Mouse (Mus musculus) spleen, postnatal 0 days (tissue): ENCODE data around the gene Dtx4. TPM values are rescaled to one million over a fixed set of nuclear protein-coding genes. Genes with fewer than 3 reads are reported as not detected.

ENCODE experiments used
- polyA plus RNA-seq: library from polyadenylated mRNA; unstranded; fragments of >200 nt; fragmentation: Nextera tagmentation; extraction: Ambion mirVana; gene quantifications from 2 replicates; pipeline ENCODE4 v1.2.1, GENCODE M21; 2015

Dtx4 gene
- polyA plus RNA-seq: 2.1 and 2.4 TPM in 2 replicates

DNA sequence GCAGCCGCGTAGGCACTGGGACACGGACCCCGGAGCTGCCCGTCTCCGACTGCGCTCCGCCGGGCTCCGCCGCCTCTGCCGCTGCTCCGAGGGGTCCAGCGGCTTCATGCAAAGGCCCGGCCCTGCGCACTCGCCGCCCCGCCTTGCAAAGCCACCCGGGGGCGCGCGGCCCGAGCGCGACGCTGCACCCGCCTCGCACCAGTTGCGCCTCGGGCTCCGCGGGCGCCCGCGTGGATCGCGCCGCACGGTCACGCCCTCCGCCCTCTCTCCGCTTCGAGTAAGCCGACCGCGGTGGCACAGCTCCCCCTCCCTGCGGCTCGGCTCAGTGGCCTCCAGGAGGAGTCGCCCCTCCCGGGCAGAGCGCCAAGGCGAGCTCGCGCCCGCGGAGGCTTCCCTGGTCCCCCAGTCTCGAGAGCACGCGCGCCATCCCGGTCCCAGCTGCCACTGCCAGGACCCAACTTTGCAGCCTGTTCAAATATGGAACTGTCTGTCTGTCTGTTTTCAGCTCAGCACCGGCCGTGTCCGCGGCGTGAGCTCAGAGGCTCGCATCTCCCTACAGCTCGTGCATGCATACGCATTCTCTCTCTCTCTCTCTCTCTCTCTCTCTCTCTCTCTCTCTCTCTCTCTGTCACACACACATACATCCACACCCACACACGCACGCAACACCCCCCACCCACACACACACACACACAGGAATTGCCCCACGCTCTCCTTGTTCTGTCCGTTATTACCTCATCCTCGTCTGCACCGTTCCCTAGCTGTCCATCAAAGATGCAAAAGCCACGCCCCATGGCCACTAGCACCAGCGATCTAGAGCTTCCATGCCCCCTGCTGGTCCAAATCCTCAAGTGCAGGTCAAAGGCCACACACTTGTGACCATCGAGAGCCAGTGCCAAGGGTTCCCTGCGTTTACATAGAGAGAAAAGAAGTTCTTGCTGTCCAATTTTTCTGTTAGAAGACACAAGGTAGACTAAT, at the start of gene Dtx4:
Dtx4 (minus strand) TSS at position 85 of the 978 bp plus-strand sequence.

DNA sequence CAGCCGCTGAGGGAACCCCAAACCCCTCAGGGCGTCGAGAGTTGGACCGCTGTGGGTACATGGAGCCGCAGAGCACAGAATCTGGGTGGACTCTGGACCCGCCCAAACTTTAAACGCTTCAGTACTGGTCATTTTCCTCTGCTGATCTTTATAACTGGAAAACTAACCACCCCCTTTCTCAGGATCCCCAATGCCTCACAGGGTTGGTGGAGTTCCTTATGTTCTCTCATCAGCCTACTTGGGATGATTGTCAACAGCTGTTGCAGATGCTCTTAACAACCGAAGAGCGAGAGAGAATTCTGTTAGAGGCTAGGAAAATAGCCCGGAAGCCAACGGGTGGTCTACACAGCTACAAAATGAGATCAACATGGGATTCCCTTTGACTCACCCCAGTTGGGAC, 44.2 kb upstream of the Dtx4 start, which contains the start of gene Fam111a:
Fam111a (plus strand) TSS at position 301 of the 400 bp plus-strand sequence.

GRCm38 (mm10) chr19:12460282-12461249, 40.7 kb downstream of the Dtx4 start, which contains the start of gene Mpeg1:
TSS of gene Mpeg1 (plus strand) at chr19:12460779.

GRCm38 (mm10) chr19:12427605-12428004, 73.6 kb downstream of the Dtx4 start, which contains the start of gene Pfpl:
TSS of gene Pfpl (plus strand) at chr19:12427905.

DNA sequence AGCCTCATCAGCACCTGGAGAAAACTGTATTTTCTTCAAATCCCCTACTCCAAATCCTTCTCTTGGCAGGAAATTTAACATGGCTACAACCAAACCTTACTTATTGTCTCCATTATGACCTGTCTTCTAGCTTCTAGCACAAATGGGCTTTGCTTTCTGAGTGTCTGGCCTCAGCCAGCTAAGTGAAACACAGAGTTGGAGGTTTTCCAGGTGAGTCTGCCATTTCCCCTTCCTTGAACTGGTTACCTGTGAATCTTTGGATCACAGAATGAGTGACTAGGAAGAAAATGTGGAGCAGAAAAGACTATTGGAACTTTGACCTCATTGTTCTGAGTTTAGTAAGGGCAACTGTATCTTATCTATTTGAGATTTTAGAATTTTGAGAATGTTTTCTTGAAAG, 83.9 kb downstream of the Dtx4 start, which contains the start of gene Olfr1441:
Olfr1441 (plus strand) TSS at position 73 of the 400 bp plus-strand sequence.

Other genes with a start within 250 kb of the Dtx4 start
- not detected in 2 replicates for gene Olfr235, start 240.4 kb downstream of the Dtx4 start, polyA plus RNA-seq
- gene Olfr1434, start 221.6 kb downstream of the Dtx4 start, polyA plus RNA-seq: not detected in 2 replicates
- not detected in 2 replicates for gene Olfr1436, start 202.3 kb downstream of the Dtx4 start, polyA plus RNA-seq
- not detected in 2 replicates for gene Olfr1437, start 176.4 kb downstream of the Dtx4 start, polyA plus RNA-seq
- not detected in 2 replicates for gene Olfr1438-ps1, start 165.5 kb downstream of the Dtx4 start, polyA plus RNA-seq
- gene Olfr1440, start 114.2 kb downstream of the Dtx4 start, polyA plus RNA-seq: not detected in 2 replicates
- not detected in 2 replicates for gene Olfr1441, start 84.0 kb downstream of the Dtx4 start, polyA plus RNA-seq
- not detected in 2 replicates for gene Pfpl, start 73.5 kb downstream of the Dtx4 start, polyA plus RNA-seq
- 7.0 and 8.6 TPM in 2 replicates for gene Mpeg1, start 40.7 kb downstream of the Dtx4 start, polyA plus RNA-seq
- 39.4 and 41.7 TPM in 2 replicates for gene Fam111a, start 44.3 kb upstream of the Dtx4 start, polyA plus RNA-seq
- not detected in 2 replicates for gene Gm4952, start 98.5 kb upstream of the Dtx4 start, polyA plus RNA-seq
- gene Glyat, start 131.9 kb upstream of the Dtx4 start, polyA plus RNA-seq: not detected in 2 replicates
- not detected in 2 replicates for gene Olfr1442, start 169.0 kb upstream of the Dtx4 start, polyA plus RNA-seq
- not detected in 2 replicates for gene Olfr1443, start 176.7 kb upstream of the Dtx4 start, polyA plus RNA-seq
- not detected in 2 replicates for gene Keg1, start 194.3 kb upstream of the Dtx4 start, polyA plus RNA-seq